Mouse (Mus musculus) kidney, adult 2 months (tissue): Measurements from ENCODE around the gene Scn4a.

Source experiments
- CTCF ChIP-seq: fragments of 200-500 bp; conservative IDR thresholded peaks from 2 replicates; pipeline ENCODE4 v1.5.1; 2011; ENCODE audit warnings: low read depth, mild to moderate bottlenecking, control low read depth, low read length, moderate library complexity, mixed read lengths; ENCODE audit not compliant: insufficient read depth, insufficient read length
- POLR2A ChIP-seq: fragments of 200-500 bp; IDR thresholded peaks from one replicate; pipeline ENCODE4 v1.6.1; 2011; ENCODE audit warnings: low read depth, low read length, control low read depth

- TF ChIP-seq CTCF = no peak
- TF ChIP-seq POLR2A = no peak
Observed at GRCm38 (mm10) chr11:106355382-106356128, 2.5 kb upstream of the Scn4a start.
